Mouse (Mus musculus) heart, postnatal 10 days (tissue): Measurements from ENCODE around the gene Mcemp1. TPM values are rescaled to one million over a fixed set of nuclear protein-coding genes. Genes with fewer than 3 reads are reported as not detected.

ENCODE experiments used
- DNase-seq, 2 experiments: peaks; one replicate each; pipeline ENCODE4 v3.0.0; 2021
- intact Hi-C: fragments of 180-260 bp; cut with DNase I; formaldehyde crosslinking; loops from one replicate; pipeline ENCODE4 v1.15.1; 2025
- total RNA-seq, 2 experiments: library from RNA; stranded (reverse); gene quantifications; 2 replicates each; pipeline ENCODE4 v1.2.3; 2021

Mcemp1 gene
- total RNA-seq, 2 experiments from 2014 or later = 0.17 to 0.40 TPM

DNA sequence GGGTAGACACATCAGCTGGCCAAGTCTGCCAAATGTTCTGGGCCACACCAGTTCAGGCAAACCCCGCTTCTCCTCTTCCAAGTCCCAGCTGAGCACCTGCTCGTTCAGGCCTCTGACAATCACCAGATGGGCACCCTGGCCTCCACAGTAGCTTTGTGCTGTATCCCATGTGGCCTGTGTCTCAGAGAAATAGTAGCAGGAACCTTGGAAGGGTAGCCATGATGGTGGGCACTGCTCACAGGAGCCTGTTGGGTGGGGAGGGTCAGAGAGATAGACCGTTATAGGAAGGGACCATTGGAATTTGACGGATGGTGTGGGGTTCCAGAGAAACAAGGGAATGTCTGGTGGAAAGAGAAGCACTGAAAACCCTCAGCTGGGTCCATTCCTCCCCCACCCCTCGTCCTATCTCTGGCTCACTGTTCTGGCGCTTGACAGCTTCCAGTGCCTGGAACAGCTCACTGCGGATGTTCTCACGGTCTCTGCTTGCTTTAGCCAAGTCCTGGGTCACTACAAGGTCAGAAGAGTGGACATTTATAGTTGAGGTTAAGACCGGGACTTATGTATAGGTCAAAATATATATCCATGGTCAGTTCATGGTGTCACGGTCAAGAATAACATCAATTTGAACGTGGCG lies 51.9 kb downstream of the Mcemp1 start:
- intact Hi-C loops = loop anchor here (5.0 to 10.0 kb wide), 2 partner anchors 240 to 417 kb away; partner anchors contain the start of gene Cd209g
- peak; percentile 33 to 37 for DNase-seq

DNA sequence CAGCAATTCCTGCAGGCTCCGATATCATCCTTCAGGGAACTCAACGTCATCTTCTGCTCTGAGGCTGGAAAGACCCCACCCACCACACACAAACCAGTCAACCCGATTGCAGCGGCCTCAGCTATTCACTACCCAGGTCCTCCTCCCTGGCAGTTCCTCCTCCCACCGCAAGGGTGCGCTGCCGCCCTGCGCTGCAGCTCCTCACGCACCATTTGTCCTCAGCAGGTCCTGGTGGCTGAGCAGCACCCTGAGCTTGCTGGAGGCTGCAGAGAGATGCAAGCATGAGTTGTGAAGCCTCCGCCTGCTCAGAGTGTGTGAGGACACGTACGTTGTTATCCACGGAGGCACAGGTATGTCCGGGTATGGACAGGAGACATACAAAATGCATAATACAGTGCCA lies 53.0 kb downstream of the Mcemp1 start:
- DNase-seq = peak; percentile 73 to 77
- intact Hi-C loops = loop anchor here (5.0 to 10.0 kb wide), 2 partner anchors 239 to 416 kb away; partner anchors contain the start of gene Cd209g

Other genes with a start within 250 kb of the Mcemp1 start
- gene Pex11g, start 198.1 kb upstream of the Mcemp1 start, total RNA-seq = 1 to 10 TPM; 4.4 to 5.5 TPM
- under 1 TPM in 1 of 2 experiments, not detected in 1; 0.17 TPM for gene Tex45, start 194.9 kb upstream of the Mcemp1 start, total RNA-seq
- 10 to 100 TPM; 25.7 to 27.2 TPM for gene Zfp358, start 172.6 kb upstream of the Mcemp1 start, total RNA-seq
- 10 to 100 TPM; 27.1 to 28.3 TPM for gene Mcoln1, start 165.3 kb upstream of the Mcemp1 start, total RNA-seq
- gene Pnpla6, start 150.4 kb upstream of the Mcemp1 start, total RNA-seq = 10 to 100 TPM; 12.9 to 13.8 TPM
- under 1 TPM; 0.30 to 0.91 TPM for gene C330021F23Rik, start 97.8 kb upstream of the Mcemp1 start, total RNA-seq
- 1 to 10 TPM; 1.1 to 1.9 TPM for gene Camsap3, start 78.5 kb upstream of the Mcemp1 start, total RNA-seq
- 10 to 100 TPM; 18.8 to 21.5 TPM for gene Xab2, start 44.4 kb upstream of the Mcemp1 start, total RNA-seq
- 10 to 100 TPM; 69.8 to 76.2 TPM for gene Pet100, start 44.2 kb upstream of the Mcemp1 start, total RNA-seq
- not detected for gene Pcp2, start 40.2 kb upstream of the Mcemp1 start, total RNA-seq
- 10 to 100 TPM; 13.9 to 14.0 TPM for gene Stxbp2, start 34.8 kb upstream of the Mcemp1 start, total RNA-seq
- gene Retn, start 10.0 kb upstream of the Mcemp1 start, total RNA-seq = under 1 TPM; 0.31 to 0.40 TPM
- 1 to 10 TPM; 1.3 to 1.6 TPM for gene Fcor, start 6.6 kb downstream of the Mcemp1 start, total RNA-seq
- 10 to 100 TPM; 19.4 to 20.2 TPM for gene Trappc5, start 10.5 kb downstream of the Mcemp1 start, total RNA-seq
- under 1 TPM; 0.24 to 0.50 TPM for gene Fcer2a, start 28.4 kb downstream of the Mcemp1 start, total RNA-seq
- under 1 TPM; 0.67 to 0.89 TPM for gene Clec4g, start 54.9 kb downstream of the Mcemp1 start, total RNA-seq
- gene Cd209a, start 83.2 kb downstream of the Mcemp1 start, total RNA-seq = not detected
- gene Cd209e, start 188.6 kb downstream of the Mcemp1 start, total RNA-seq = not detected
- not detected for gene Cd209d, start 212.8 kb downstream of the Mcemp1 start, total RNA-seq